Mouse (Mus musculus) midbrain, embryonic 13.5 days (tissue): ENCODE data around the gene Bclaf1. TPM values are rescaled to one million over a fixed set of nuclear protein-coding genes. Genes with fewer than 3 reads are reported as not detected.

ENCODE experiments used
- ATAC-seq: fragments of 200-750 bp; cut with Nextera tagmentation; 2 replicates; pipeline ENCODE4 v1.8.0; 2017; ENCODE audit warnings: mild to moderate bottlenecking, moderate TSS enrichment, moderate library complexity
- H3K27ac ChIP-seq: fragments of 300-500 bp; sonication (generic); 2 replicates; pipeline ENCODE4 v1.5.1; 2015; ENCODE audit warnings: inconsistent platforms, mild to moderate bottlenecking, moderate library complexity
- H3K27me3 ChIP-seq: fragments of 300-500 bp; sonication (generic); 2 replicates; pipeline ENCODE4 v1.6.1; 2015; ENCODE audit warnings: mild to moderate bottlenecking, inconsistent platforms
- H3K36me3 ChIP-seq: fragments of 300-500 bp; sonication (generic); 2 replicates; pipeline ENCODE4 v1.6.1; 2015; ENCODE audit warnings: mild to moderate bottlenecking, inconsistent platforms
- H3K4me1 ChIP-seq: fragments of 300-500 bp; sonication (generic); replicated peaks from 2 replicates; pipeline ENCODE4 v1.6.1; 2015; ENCODE audit warnings: inconsistent platforms
- H3K4me2 ChIP-seq: fragments of 300-500 bp; sonication (generic); replicated peaks from 2 replicates; pipeline ENCODE4 v1.6.1; 2015; ENCODE audit warnings: moderate library complexity, mild to moderate bottlenecking, inconsistent platforms
- H3K4me3 ChIP-seq: fragments of 300-500 bp; sonication (generic); replicated peaks from 2 replicates; pipeline ENCODE4 v1.5.1; 2015; ENCODE audit warnings: mild to moderate bottlenecking, inconsistent platforms
- H3K9ac ChIP-seq: fragments of 300-500 bp; sonication (generic); replicated peaks from 2 replicates; pipeline ENCODE4 v1.6.1; 2015; ENCODE audit warnings: mild to moderate bottlenecking, inconsistent platforms
- H3K9me3 ChIP-seq: fragments of 300-500 bp; sonication (generic); 2 replicates; pipeline ENCODE4 v1.6.1; 2016; ENCODE audit warnings: mild to moderate bottlenecking, inconsistent platforms
- WGBS: fragments of 180-500 bp; shearing (Covaris S2); methylation state at CpG from one replicate; pipeline ENCODE4 v1.1.7; 2015; 5-methylcytosine and 5-hydroxymethylcytosine counted together
- polyA plus RNA-seq: library from polyadenylated mRNA; unstranded; fragments of >200 nt; fragmentation: Nextera tagmentation; extraction: Ambion mirVana; gene quantifications from 2 replicates; pipeline ENCODE4 v1.2.1, GENCODE M21; 2015

The Bclaf1 gene
- polyA plus RNA-seq, 1 experiment from 2014 or later, result 153 TPM

DNA sequence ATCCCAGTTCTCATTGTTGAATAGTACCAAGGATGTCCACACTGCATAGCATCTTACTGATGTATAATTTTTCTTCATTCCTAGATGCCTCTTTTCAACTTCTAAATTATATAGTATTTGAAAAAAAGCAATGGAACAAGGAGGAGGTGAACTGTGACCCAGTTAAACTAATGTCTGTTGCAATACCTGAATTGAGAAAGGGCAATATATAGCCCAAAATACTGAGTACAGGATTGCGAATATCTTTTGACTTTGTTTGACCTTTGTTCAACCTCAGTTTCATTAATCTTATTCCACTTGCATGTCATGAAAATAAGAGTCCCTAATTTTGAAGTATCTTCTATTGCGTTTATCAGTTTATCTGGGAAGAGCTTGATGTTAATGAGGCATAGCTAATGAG, 19.0 kb downstream of the Bclaf1 start:
- no peaks in the 10 kb centered on the region for H3K9me3 ChIP-seq
- H3K4me3 ChIP-seq, result no peak overlapping the region
- H3K9ac ChIP-seq, result no peak overlapping the region
- H3K27me3 ChIP-seq, result no peaks in the 10 kb centered on the region
- no peak for ATAC-seq
- H3K36me3 ChIP-seq, result peaks cover 65% of the 10 kb centered on the region
- WGBS, result 94% methylated on average over 2 of the region's 2 CpGs
- H3K4me1 ChIP-seq, result no peaks in the 10 kb centered on the region
- H3K4me2 ChIP-seq, result no peak overlapping the region
- H3K27ac ChIP-seq, result no peak overlapping the region

DNA sequence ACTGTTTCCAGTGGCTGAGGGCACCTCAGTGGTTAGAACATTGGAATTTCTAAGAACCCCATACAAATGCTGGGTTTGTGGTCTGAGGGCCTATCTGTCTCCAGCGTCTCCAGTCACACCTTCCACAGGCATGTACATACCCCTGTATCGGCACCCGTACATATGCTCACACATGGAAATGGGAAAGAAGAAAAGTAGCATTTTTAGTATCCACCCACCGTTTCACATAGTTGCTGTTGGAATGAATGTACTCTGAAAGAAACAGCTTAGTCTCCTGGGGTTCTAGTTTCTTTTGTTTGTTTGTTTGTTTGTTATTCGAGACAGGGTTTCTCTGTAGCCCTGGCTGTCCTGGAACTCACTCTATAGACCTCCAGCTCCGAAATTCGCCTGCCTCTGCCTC, 25.6 kb downstream of the Bclaf1 start:
- H3K27ac ChIP-seq, result no peak overlapping the region
- no peaks in the 10 kb centered on the region for H3K4me1 ChIP-seq
- H3K27me3 ChIP-seq, result no peaks in the 10 kb centered on the region
- peaks cover 65% of the 10 kb centered on the region for H3K36me3 ChIP-seq
- no peak overlapping the region for H3K4me3 ChIP-seq
- no peaks in the 10 kb centered on the region for H3K9me3 ChIP-seq
- H3K9ac ChIP-seq, result no peak overlapping the region
- H3K4me2 ChIP-seq, result no peak overlapping the region
- WGBS, result 91% methylated on average over 7 of the region's 7 CpGs
- no peak for ATAC-seq

- no peaks in the 10 kb centered on the region for H3K27me3 ChIP-seq
- ATAC-seq, result no peak
- no peaks in the 10 kb centered on the region for H3K9me3 ChIP-seq
- H3K27ac ChIP-seq, result no peak overlapping the region
- peaks cover 12% of the 10 kb centered on the region for H3K4me1 ChIP-seq
- no peak overlapping the region for H3K9ac ChIP-seq
- H3K36me3 ChIP-seq, result peaks cover 39% of the 10 kb centered on the region
- H3K4me2 ChIP-seq, result no peak overlapping the region
- 97% methylated on average over 1 of the region's 1 CpGs for WGBS
- no peak overlapping the region for H3K4me3 ChIP-seq
These were observed 33.5 kb downstream of the Bclaf1 start for GRCm38 (mm10) chr10:20345736-20346135.

DNA sequence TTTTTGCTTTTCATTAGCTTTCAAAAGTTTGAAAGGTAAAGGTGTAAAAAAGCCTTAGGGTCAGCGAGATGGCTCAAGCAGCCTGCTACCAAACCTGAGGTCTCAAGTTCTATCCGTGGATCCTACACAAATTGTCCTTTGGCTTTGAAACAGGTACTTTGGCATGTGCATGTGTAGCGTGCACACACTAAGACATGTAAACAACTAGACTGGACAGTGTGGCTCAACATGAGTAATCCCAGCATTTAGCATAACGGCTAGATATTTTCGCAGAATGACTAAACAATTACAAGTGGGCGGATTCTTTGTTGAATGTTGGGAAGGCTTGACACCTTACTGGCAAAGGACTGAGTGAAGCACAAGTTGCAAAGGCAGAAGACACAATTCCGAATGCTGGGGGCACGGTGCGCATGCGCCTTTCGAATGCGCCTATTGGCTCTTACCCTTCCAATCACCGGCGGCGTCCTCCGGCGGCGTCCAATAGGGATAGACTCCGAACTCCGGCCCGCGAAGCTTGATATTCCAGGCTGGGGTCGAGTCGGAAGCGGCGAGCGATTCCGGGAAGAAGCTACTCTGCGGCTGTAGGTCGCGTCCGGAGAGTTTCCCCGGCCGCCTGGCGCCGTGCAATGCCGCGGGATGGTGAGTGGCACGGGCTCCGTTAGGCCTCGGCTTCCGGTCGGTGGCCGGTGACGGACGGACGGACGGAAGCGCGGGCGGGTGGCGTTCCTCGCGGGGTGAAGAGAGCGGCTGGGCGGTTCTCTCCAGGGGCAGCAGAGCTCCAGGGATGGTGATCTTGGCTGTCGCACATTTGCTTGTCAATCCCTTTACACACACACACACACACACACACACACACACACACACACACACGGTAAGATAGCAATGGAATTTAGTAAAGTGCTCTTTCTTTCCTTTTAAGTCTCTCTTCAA, 35.3 kb downstream of the Bclaf1 start, which contains the start of gene Mtfr2:
Gene Mtfr2 (plus strand): TSS at position 486 of the 930 bp plus-strand sequence.
- peak; percentile 96 for ATAC-seq
- Histone ChIP-seq H3K4me3 (peak within 1 kb of the TSS; percentile 54), H3K27me3 (no peaks in the 10 kb centered on the region), H3K4me1 (peaks cover 12% of the 10 kb centered on the region), H3K27ac (no peak within 1 kb of the TSS), H3K9ac (peak within 1 kb of the TSS; percentile 48; the same call in 1 of the 2 replicates), H3K36me3 (peaks cover 30% of the 10 kb centered on the region), H3K9me3 (no peaks in the 10 kb centered on the region), H3K4me2 (peak within 1 kb of the TSS; percentile 92)
- WGBS, result 2% methylated on average over 55 of the region's 58 CpGs

DNA sequence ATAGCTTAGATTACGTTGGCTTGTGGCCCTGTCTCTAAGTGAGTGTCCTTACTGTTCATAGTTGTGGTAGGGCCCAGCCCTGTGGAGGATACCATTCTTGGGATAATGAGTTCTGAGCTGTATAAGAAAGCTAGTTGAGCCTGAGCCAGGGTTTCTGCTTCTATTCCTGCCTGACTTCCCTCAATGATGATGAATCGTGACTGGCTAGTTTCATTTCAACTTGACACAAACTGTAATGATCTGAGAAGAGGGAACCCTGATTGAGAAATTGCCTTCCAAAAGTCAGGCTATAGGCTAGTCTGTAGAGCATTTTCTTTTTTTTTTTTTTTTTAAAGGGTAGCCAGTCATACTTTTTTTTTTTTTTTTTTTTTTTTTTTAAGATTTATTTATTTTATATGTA, 36.6 kb downstream of the Bclaf1 start:
- Histone ChIP-seq H3K4me2 (no peak overlapping the region), H3K27me3 (no peaks in the 10 kb centered on the region), H3K27ac (no peak overlapping the region), H3K9me3 (no peaks in the 10 kb centered on the region), H3K4me1 (peaks cover 12% of the 10 kb centered on the region), H3K4me3 (no peak overlapping the region), H3K9ac (no peak overlapping the region), H3K36me3 (peaks cover 19% of the 10 kb centered on the region)
- 89% methylated on average over 2 of the region's 2 CpGs for WGBS
- ATAC-seq, result no peak

DNA sequence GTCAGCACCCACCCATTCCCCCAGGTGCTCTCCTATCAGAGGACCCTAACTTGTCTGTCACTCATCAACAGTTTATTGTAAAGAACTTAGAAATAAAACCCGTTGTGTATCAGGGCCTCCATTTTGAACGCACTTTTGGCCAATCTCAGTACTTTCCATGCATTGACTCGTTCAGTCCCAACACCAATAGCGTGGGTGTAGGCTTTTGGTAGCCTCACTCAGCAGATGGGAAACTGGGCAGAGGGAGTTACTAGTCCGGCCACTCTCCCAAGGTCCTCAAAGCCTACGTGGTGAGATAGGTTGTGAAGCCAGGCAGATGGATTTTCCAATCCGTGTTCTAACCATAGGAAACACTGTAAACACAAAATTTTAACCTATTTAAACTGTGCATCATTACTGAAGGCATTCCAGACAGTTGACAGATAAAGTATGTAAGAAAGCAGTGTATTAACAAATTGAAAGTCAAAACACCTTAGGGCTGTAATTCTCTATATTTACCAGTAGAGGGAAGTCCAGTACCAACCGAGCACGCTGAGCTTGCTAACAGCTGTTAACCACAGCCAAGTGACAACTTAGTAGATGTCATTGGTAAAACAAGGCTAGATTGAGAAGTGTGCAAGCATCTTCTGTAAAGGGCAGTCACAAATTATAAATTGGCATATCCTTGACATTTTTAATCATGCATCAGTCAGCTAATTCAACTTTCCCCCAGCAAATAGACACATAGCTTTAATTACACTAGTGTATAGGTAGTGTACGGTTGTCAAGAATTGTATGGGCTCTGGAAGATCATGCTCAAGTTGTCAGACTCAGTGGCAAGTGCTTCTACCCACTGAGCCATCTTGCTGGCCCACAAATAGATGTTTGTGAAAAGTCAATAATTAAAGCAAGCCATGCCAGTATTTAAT, 49.5 kb downstream of the Bclaf1 start:
- peak; percentile 75 for ATAC-seq
- 0 out of 2 replicates have a peak, but pooled peaks cover 5% of the 10 kb centered on the region for H3K36me3 ChIP-seq
- H3K9ac ChIP-seq, result no peak overlapping the region
- H3K4me2 ChIP-seq, result no peak overlapping the region
- 64% methylated on average over 10 of the region's 10 CpGs for WGBS
- H3K4me1 ChIP-seq, result no peaks in the 10 kb centered on the region
- no peak overlapping the region for H3K27ac ChIP-seq
- no peaks in the 10 kb centered on the region for H3K27me3 ChIP-seq
- H3K9me3 ChIP-seq, result no peaks in the 10 kb centered on the region
- no peak overlapping the region for H3K4me3 ChIP-seq

- Histone ChIP-seq H3K4me1 (no peaks in the 10 kb centered on the region), H3K9ac (no peak overlapping the region), H3K4me3 (no peak overlapping the region), H3K27me3 (no peaks in the 10 kb centered on the region), H3K4me2 (no peak overlapping the region), H3K36me3 (0 out of 2 replicates have a peak, but pooled peaks cover 4% of the 10 kb centered on the region), H3K9me3 (no peaks in the 10 kb centered on the region; the same call in 1 of the 2 replicates), H3K27ac (no peak overlapping the region)
- 69% methylated on average over 4 of the region's 4 CpGs for WGBS
- ATAC-seq, result peak; percentile 65
These were observed 50.3 kb downstream of the Bclaf1 start for GRCm38 (mm10) chr10:20362450-20363118.

GRCm38 (mm10) chr10:20372046-20372445, 59.8 kb downstream of the Bclaf1 start:
- Histone ChIP-seq H3K27me3 (no peaks in the 10 kb centered on the region), H3K36me3 (no peaks in the 10 kb centered on the region), H3K9me3 (no peaks in the 10 kb centered on the region; the same call in 1 of the 2 replicates), H3K4me2 (no peak overlapping the region), H3K9ac (no peak overlapping the region), H3K27ac (no peak overlapping the region), H3K4me3 (no peak overlapping the region), H3K4me1 (no peaks in the 10 kb centered on the region)
- WGBS, result 99% methylated on average over 5 of the region's 5 CpGs
- ATAC-seq, result no peak

- no peak overlapping the region for H3K27ac ChIP-seq
- H3K9me3 ChIP-seq, result no peaks in the 10 kb centered on the region
- H3K4me1 ChIP-seq, result peaks cover 5% of the 10 kb centered on the region
- H3K9ac ChIP-seq, result no peak overlapping the region
- ATAC-seq, result no peak
- H3K36me3 ChIP-seq, result no peaks in the 10 kb centered on the region
- H3K4me2 ChIP-seq, result no peak overlapping the region
- H3K4me3 ChIP-seq, result no peak overlapping the region
- 94% methylated on average over 9 of the region's 9 CpGs for whole genome bisulfite sequencing
- no peaks in the 10 kb centered on the region for H3K27me3 ChIP-seq
These were observed 65.4 kb downstream of the Bclaf1 start for GRCm38 (mm10) chr10:20377621-20378020.

DNA sequence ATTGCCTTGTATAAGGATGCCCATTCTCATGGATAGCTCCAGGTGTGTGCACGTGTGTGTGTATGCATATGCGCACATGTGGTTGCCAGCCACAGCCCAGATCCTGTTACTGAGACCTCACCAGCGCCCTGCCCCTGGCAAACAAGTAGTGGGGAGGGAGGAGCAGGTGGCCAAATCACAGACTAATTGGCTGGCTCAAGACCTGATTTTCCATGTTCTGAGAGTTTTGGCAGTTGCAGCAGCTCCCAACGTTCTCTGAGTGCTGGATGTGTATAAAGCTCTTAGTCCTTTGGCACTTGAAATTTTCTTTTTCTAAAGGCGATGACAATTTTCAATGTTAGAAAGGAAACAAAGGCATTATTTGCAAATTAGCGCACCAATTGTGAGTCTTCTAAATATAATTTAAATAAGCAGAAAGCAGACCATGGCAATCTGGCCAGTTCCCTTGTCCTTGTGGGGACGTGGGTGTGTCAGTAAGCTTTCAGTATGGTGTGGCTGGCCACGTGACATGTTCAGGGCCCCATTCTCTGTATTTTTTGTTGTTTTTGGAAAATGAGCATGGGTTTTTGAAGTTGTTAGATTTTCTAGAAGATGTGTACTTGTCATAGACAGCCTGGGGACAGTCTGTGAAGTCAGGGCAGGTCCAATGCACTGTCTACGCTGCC, 66.9 kb downstream of the Bclaf1 start:
- H3K4me3 ChIP-seq, result no peak overlapping the region
- H3K4me1 ChIP-seq, result peaks cover 11% of the 10 kb centered on the region
- no peaks in the 10 kb centered on the region for H3K9me3 ChIP-seq
- 84% methylated on average over 9 of the region's 9 CpGs for WGBS
- no peak overlapping the region for H3K4me2 ChIP-seq
- ATAC-seq, result no peak
- H3K9ac ChIP-seq, result no peak overlapping the region
- no peaks in the 10 kb centered on the region for H3K36me3 ChIP-seq
- H3K27me3 ChIP-seq, result no peaks in the 10 kb centered on the region
- H3K27ac ChIP-seq, result no peak overlapping the region

DNA sequence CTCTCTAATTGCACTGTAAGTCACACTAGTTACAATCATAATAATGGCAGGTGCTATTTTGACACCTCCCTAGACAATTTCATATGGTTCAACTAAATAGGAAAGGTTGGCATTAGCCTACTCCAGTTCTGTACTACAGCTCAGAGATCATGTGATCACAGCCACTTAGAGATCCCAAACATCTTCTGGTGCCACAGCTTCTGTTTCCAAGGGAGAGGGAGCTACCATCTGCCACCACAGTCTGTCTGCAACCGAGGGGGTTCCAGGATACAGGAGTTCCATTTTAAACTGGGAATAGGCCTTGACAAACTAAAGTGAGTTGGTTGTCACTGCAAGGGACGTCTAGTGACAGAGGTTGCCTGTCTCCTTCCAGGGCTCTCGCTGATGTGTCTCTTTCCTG, 68.5 kb downstream of the Bclaf1 start:
- H3K36me3 ChIP-seq, result no peaks in the 10 kb centered on the region
- H3K27ac ChIP-seq, result no peak overlapping the region
- no peak overlapping the region for H3K4me2 ChIP-seq
- ATAC-seq, result no peak
- H3K9ac ChIP-seq, result no peak overlapping the region
- peaks cover 11% of the 10 kb centered on the region for H3K4me1 ChIP-seq
- WGBS, result 93% methylated on average over 3 of the region's 3 CpGs
- no peaks in the 10 kb centered on the region for H3K9me3 ChIP-seq
- H3K27me3 ChIP-seq, result no peaks in the 10 kb centered on the region
- H3K4me3 ChIP-seq, result no peak overlapping the region
